Mouse (Mus musculus): Measurements from ENCODE around the gene Ipo7.

DNA sequence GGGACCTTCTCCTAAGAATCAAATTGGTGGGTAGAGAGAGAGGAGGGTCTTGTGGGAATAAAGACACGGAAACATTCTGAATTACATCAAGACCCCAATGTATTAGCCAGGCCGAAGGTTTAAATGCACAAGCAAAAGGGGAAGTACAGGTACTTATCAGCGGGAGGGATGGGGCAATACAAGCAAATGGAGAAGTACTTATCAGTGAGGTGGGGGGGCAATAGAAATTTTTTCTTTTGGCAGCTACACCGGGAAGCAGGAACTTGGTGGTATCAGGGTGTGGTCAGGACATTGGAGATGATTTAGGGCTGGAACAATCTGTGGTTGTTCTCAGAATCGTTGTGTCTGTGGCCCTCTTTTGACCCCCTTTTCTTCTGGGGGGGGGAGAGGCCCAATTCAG is 3.8 kb upstream of the Ipo7 start:
- TF ChIP-seq CTCF (IDR thresholded peaks at IDR 0.05; ENCODE audit: borderline replicate concordance, extremely low read depth, insufficient read depth, insufficient read length) (no peak), POLR2A (IDR thresholded peaks at IDR 0.05; ENCODE audit: borderline replicate concordance, extremely low read depth, insufficient read depth, insufficient read length, poor library complexity, severe bottlenecking) (no peak)
